Mouse (Mus musculus): ENCODE data around the gene Marcks. TPM values are rescaled to one million over a fixed set of nuclear protein-coding genes. Genes with fewer than 3 reads are reported as not detected.

The Marcks gene
- polyA plus RNA-seq, 1 experiment from 2014 or later = 211 TPM

DNA sequence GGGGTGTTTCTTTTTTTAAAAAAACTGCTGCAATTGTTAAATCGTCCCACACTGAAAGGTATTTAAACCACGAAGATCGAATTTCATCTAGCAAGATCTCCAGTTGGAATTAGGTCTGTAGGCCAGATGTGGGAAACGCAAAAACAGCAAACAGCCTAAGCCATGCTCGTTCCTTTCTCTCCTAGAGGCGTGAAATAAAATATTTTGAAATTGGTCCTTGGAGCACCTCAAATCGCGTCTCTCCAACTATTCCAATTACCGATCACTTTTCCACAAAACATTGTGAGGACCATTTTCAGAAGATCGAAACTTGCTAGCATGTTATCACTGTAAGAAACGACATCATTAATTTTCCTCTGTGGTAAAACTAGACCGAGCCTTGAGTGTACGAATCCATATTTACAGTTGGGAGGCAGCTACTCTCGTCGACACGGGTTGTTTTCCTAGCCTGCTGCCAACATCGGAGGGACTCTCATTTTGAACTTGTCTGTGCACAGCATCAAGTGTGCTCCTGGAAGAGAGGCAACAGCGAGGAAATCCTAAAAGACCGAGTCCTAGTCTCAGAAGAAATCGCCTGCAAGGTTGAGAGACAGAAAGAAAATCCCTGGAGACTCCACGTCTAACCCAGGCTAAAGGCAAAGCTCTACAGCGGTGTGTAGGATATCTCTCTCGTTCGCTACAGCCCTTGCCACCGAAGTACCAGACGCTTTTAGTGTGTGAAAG lies 884 bp upstream of the Marcks start:
- Histone ChIP-seq H3K4me2 (ENCODE audit: low read depth, severe bottlenecking) (peak overlapping the region; percentile 85), H3K9me3 (ENCODE audit: control insufficient read depth, low read length) (no peaks in the 10 kb centered on the region), H3K4me1 (ENCODE audit: control insufficient read depth, insufficient read depth, low read length) (peaks cover 3% of the 10 kb centered on the region; the same call in 1 of the 2 replicates), H3K27me3 (ENCODE audit: control insufficient read depth, insufficient read depth, low read length) (no peaks in the 10 kb centered on the region), H3K36me3 (ENCODE audit: control insufficient read depth, insufficient read depth, low read length) (peaks cover 2% of the 10 kb centered on the region; the same call in 1 of the 2 replicates), H3K4me3 (ENCODE audit: low read depth, low read length) (peak overlapping the region; percentile 95), H3K9ac (ENCODE audit: low read length) (peak overlapping the region; percentile 100), H3K27ac (replicated peaks; ENCODE audit: low read depth, low read length) (peak overlapping the region; percentile 97)
- ATAC-seq (ENCODE audit: insufficient number of reproducible peaks, low FRiP score, low TSS enrichment, low read depth) (no peak), DNase-seq (ENCODE audit: low spot score) (peak; percentile 74)
- under 1% methylated on average over 26 of the region's 26 CpGs for WGBS

DNA sequence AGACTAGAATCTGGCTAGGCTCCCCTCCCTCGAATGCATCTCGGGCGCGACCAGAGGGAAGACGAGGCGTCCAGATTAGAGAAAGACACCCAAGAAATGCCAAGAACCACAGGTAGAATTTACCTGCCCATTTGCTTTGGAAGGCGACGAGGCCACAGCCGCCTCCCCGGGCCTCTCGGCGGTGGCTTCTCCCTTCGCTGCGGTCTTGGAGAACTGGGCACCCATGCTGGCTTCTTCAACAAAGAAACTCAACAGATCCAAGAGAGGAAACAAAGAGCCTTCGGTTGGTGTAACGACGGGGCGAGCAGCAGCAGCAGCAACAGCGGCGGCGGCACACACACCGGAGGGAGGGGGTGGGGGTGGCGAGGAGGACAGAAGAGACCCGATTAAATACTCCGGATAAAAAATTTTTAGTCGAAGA lies 399 bp downstream of the Marcks start:
- Histone ChIP-seq H3K36me3 (ENCODE audit: control insufficient read depth, insufficient read depth, low read length) (peaks cover 4% of the 10 kb centered on the region; the same call in 1 of the 2 replicates), H3K9me3 (ENCODE audit: control insufficient read depth, low read length) (no peaks in the 10 kb centered on the region), H3K4me1 (ENCODE audit: control insufficient read depth, insufficient read depth, low read length) (peaks cover 3% of the 10 kb centered on the region; the same call in 1 of the 2 replicates), H3K27ac (replicated peaks; ENCODE audit: low read depth, low read length) (peak overlapping the region; percentile 97), H3K4me2 (ENCODE audit: low read depth, severe bottlenecking) (0 out of 2 replicates have a peak overlapping the region, but pooled peaks have one; percentile 3), H3K9ac (ENCODE audit: low read length) (peak overlapping the region; percentile 100), H3K27me3 (ENCODE audit: control insufficient read depth, insufficient read depth, low read length) (no peaks in the 10 kb centered on the region), H3K4me3 (ENCODE audit: low read depth, low read length) (peak overlapping the region; percentile 95)
- ATAC-seq (ENCODE audit: insufficient number of reproducible peaks, low FRiP score, low TSS enrichment, low read depth) (no peak), DNase-seq (ENCODE audit: low spot score) (peak; percentile 69)
- under 1% methylated on average over 26 of the region's 26 CpGs for WGBS

- Histone ChIP-seq H3K9me3 (ENCODE audit: control insufficient read depth, low read length) (no peaks in the 10 kb centered on the region), H3K9ac (ENCODE audit: low read length) (peak overlapping the region; percentile 100), H3K36me3 (ENCODE audit: control insufficient read depth, insufficient read depth, low read length) (peaks cover 4% of the 10 kb centered on the region; the same call in 1 of the 2 replicates), H3K4me1 (ENCODE audit: control insufficient read depth, insufficient read depth, low read length) (peaks cover 3% of the 10 kb centered on the region; the same call in 1 of the 2 replicates), H3K4me3 (ENCODE audit: low read depth, low read length) (peak overlapping the region; percentile 95), H3K27ac (replicated peaks; ENCODE audit: low read depth, low read length) (peak overlapping the region; percentile 97), H3K27me3 (ENCODE audit: control insufficient read depth, insufficient read depth, low read length) (no peaks in the 10 kb centered on the region), H3K4me2 (ENCODE audit: low read depth, severe bottlenecking) (peak overlapping the region; percentile 68)
- WGBS = under 1% methylated on average over 23 of the region's 24 CpGs
- peak; percentile 78 for DNase-seq (ENCODE audit: low spot score)
- ATAC-seq (ENCODE audit: insufficient number of reproducible peaks, low FRiP score, low TSS enrichment, low read depth) = no peak
Measured at GRCm38 (mm10) chr10:37137531-37138310, 999 bp downstream of the Marcks start.

GRCm38 (mm10) chr10:37136981-37137518 lies 1.7 kb downstream of the Marcks start:
- peak overlapping the region; percentile 97 for H3K27ac ChIP-seq (replicated peaks; ENCODE audit: low read depth, low read length)
- peaks cover 3% of the 10 kb centered on the region; the same call in 1 of the 2 replicates for H3K4me1 ChIP-seq (ENCODE audit: control insufficient read depth, insufficient read depth, low read length)
- peak overlapping the region; percentile 68 for H3K4me2 ChIP-seq (ENCODE audit: low read depth, severe bottlenecking)
- no peaks in the 10 kb centered on the region for H3K27me3 ChIP-seq (ENCODE audit: control insufficient read depth, insufficient read depth, low read length)
- WGBS = under 1% methylated on average over 36 of the region's 49 CpGs
- DNase-seq (ENCODE audit: low spot score) (peak; percentile 92), ATAC-seq (ENCODE audit: insufficient number of reproducible peaks, low FRiP score, low TSS enrichment, low read depth) (peak; percentile 67)
- peaks cover 4% of the 10 kb centered on the region; the same call in 1 of the 2 replicates for H3K36me3 ChIP-seq (ENCODE audit: control insufficient read depth, insufficient read depth, low read length)
- H3K4me3 ChIP-seq (ENCODE audit: low read depth, low read length) = peak overlapping the region; percentile 95
- H3K9me3 ChIP-seq (ENCODE audit: control insufficient read depth, low read length) = no peaks in the 10 kb centered on the region
- H3K9ac ChIP-seq (ENCODE audit: low read length) = peak overlapping the region; percentile 100

DNA sequence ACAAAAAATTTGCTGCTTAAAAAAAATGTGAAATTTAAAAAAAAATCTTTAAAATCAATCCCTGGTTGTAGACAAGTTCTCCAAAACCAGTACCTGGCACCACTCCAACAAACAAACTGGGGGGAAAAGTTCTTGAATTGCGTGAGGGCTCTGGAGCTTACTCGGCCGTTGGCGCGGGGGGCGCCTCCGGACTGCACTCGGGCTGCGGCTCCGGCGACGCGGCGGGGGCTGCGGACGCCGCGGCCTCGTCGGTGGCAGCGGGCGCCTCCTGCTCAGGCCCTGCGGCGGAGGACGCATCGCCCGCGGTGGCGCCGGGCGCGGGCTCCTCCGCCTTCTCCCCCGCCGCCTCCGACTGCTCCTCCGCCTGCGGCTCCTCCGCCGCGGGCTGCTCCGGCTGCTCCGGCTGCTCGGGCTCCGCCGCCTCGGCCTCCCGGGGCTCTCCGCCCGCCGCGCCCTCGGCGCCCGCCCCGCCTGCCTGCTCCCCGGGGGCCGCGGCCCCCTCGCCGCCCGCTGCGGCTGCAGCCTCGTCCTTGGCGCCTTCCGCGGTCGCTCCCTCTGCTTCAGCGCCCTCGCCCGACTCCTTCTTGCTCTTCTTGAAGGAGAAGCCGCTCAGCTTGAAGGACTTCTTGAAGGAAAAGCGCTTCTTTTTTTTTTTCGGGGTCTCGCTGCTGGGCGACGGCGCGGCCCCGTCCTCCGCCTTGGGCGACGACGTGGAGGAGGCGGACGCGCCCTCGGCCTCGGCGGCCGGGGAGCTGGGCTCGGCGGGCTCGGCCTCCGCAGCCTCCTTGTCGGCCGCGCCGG lies 2.6 kb downstream of the Marcks start:
- under 1% methylated on average over 95 of the region's 99 CpGs for WGBS
- Histone ChIP-seq H3K36me3 (ENCODE audit: control insufficient read depth, insufficient read depth, low read length) (peaks cover 4% of the 10 kb centered on the region; the same call in 1 of the 2 replicates), H3K9me3 (ENCODE audit: control insufficient read depth, low read length) (no peaks in the 10 kb centered on the region), H3K9ac (ENCODE audit: low read length) (peak overlapping the region; percentile 100), H3K27ac (replicated peaks; ENCODE audit: low read depth, low read length) (peak overlapping the region; percentile 97), H3K4me3 (ENCODE audit: low read depth, low read length) (peak overlapping the region; percentile 95), H3K27me3 (ENCODE audit: control insufficient read depth, insufficient read depth, low read length) (no peaks in the 10 kb centered on the region), H3K4me1 (ENCODE audit: control insufficient read depth, insufficient read depth, low read length) (no peaks in the 10 kb centered on the region), H3K4me2 (ENCODE audit: low read depth, severe bottlenecking) (peak overlapping the region; percentile 68)
- ATAC-seq (ENCODE audit: insufficient number of reproducible peaks, low FRiP score, low TSS enrichment, low read depth) = no peak
- peak; percentile 57 for DNase-seq (ENCODE audit: low spot score)

DNA sequence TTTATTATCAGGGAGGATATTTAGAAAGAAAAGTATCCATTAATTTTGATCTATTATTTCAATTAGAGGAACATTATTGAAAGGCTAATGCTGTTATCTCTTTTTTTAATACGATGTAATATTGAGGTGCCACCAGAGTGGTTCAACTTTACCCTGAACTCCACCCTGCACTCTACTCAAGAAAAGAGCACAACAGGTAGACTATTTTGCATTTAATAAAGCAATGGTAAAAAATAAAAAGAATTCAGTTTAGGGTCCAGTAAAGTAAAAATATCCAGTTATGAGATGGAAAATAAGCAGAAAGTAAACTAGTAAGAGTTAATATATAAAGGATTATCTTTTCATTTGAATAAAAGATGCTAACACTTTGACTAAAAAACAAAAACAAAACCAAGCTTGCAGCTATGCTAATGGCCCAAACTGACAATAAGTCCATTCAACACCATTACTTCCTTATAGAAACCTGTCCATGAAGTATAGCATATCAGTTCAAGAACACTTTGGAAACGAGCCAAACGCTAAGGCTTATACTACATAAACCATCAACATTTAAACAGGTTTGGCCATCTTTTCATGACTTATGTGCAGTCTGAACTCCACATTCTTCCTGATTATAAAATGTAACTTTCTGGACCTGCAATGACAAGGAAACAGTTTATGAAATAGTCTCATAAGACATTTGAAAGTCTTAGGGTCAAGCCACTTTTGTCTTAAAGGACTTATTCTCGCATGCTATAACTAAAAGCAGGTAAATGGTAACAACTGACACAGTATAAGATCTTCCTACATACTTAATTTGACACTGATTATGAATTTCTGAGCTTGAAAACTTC lies 4.6 kb downstream of the Marcks start:
- no peak for DNase-seq (ENCODE audit: low spot score)
- no peak overlapping the region for H3K27ac ChIP-seq (replicated peaks; ENCODE audit: low read depth, low read length)
- no peak overlapping the region for H3K4me3 ChIP-seq (ENCODE audit: low read depth, low read length)
- H3K27me3 ChIP-seq (ENCODE audit: control insufficient read depth, insufficient read depth, low read length) = no peaks in the 10 kb centered on the region
- H3K9me3 ChIP-seq (ENCODE audit: control insufficient read depth, low read length) = no peaks in the 10 kb centered on the region
- peaks cover 4% of the 10 kb centered on the region; the same call in 1 of the 2 replicates for H3K36me3 ChIP-seq (ENCODE audit: control insufficient read depth, insufficient read depth, low read length)
- no peak overlapping the region for H3K9ac ChIP-seq (ENCODE audit: low read length)
- H3K4me2 ChIP-seq (ENCODE audit: low read depth, severe bottlenecking) = no peak overlapping the region
- WGBS = 93% methylated on average over 4 of the region's 4 CpGs
- no peak for ATAC-seq (ENCODE audit: insufficient number of reproducible peaks, low FRiP score, low TSS enrichment, low read depth)
- H3K4me1 ChIP-seq (ENCODE audit: control insufficient read depth, insufficient read depth, low read length) = no peaks in the 10 kb centered on the region

DNA sequence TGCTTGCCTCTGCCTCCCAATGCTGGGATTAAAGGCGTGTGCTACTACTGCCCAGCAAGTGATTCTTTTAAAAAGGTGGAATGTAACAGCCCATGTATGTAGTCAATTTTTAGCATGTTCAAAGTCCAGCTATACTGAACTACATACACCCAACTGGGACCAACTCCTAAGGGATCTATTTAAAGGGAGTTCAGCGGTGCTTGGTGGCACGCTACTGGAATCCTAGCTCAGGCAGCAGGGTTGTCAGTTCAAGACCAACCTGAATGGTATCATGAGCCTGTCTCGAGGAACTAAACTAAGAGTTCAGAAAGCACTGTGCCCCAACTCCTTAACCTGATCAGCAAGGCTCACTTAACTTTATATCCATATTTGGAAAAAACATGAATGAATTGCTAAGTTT lies 6.0 kb downstream of the Marcks start:
- 94% methylated on average over 4 of the region's 4 CpGs for WGBS
- Histone ChIP-seq H3K4me3 (ENCODE audit: low read depth, low read length) (no peak overlapping the region), H3K9me3 (ENCODE audit: control insufficient read depth, low read length) (no peaks in the 10 kb centered on the region), H3K36me3 (ENCODE audit: control insufficient read depth, insufficient read depth, low read length) (peaks cover 4% of the 10 kb centered on the region; the same call in 1 of the 2 replicates), H3K27me3 (ENCODE audit: control insufficient read depth, insufficient read depth, low read length) (no peaks in the 10 kb centered on the region), H3K27ac (replicated peaks; ENCODE audit: low read depth, low read length) (no peak overlapping the region), H3K4me2 (ENCODE audit: low read depth, severe bottlenecking) (no peak overlapping the region), H3K4me1 (ENCODE audit: control insufficient read depth, insufficient read depth, low read length) (no peaks in the 10 kb centered on the region), H3K9ac (ENCODE audit: low read length) (no peak overlapping the region)
- ATAC-seq (ENCODE audit: insufficient number of reproducible peaks, low FRiP score, low TSS enrichment, low read depth) (no peak), DNase-seq (ENCODE audit: low spot score) (no peak)
